ENCODE assay signal across 17 mouse cellular contexts in genomic region chr5:64602356-64602936, GRCm38 (mm10).
A peak's percentile ranks its signal among the peaks of the same experiment; 100 is the strongest.
DNase-seq lines count a peak whose midpoint lies in the region; ATAC-seq and TF ChIP-seq lines count a peak whose summit lies in the region.
"Had no signal": no experiment of that assay in that cellular context is flagged by ENCODE, and none has a peak within 500 bp of the region (broad histone marks: within the 10 kb centered on the region; RNA-seq: fewer than 3 reads in every experiment).

No protein-coding gene starts in this region.

- H3K27me3 ChIP-seq in liver, embryonic 11.5 days (replicated peaks; ENCODE audit: control insufficient read depth, insufficient read depth, low read length): no peaks in the 10 kb centered on the region
- no peaks in the 10 kb centered on the region for H3K27me3 ChIP-seq in liver, postnatal 0 days (ENCODE audit: insufficient read depth, low read length)
- H3K27me3 ChIP-seq in kidney, embryonic 16.5 days (ENCODE audit: insufficient read depth, low read length): no peaks in the 10 kb centered on the region
- H3K27me3 ChIP-seq in liver, embryonic 13.5 days: no peaks in the 10 kb centered on the region
- H3K27me3 ChIP-seq: forebrain, embryonic 13.5 days; neural tube, embryonic 13.5 days had no signal

- TF ChIP-seq EP300 in liver, postnatal 0 days (IDR thresholded peaks at IDR 0.05; ENCODE audit: low read depth): no peak

- H3K4me1 ChIP-seq in liver, embryonic 11.5 days (replicated peaks; ENCODE audit: control insufficient read depth, insufficient read depth, low read length): peaks cover 34% of the 10 kb centered on the region
- H3K4me1 ChIP-seq in liver, postnatal 0 days (ENCODE audit: insufficient read depth): peaks cover 25% of the 10 kb centered on the region
- peaks cover 43% of the 10 kb centered on the region for H3K4me1 ChIP-seq in kidney, embryonic 16.5 days (ENCODE audit: insufficient read depth, low read length)
- peaks cover 45% of the 10 kb centered on the region for H3K4me1 ChIP-seq in liver, embryonic 13.5 days (replicated peaks)

- TF ChIP-seq CTCF in liver, postnatal 0 days (IDR thresholded peaks at IDR 0.05; ENCODE audit: low read depth): no peak

- H3K9ac ChIP-seq in liver, embryonic 11.5 days (ENCODE audit: low read depth, low read length): no peak overlapping the region; the same call in 1 of the 2 replicates
- H3K9ac ChIP-seq in liver, postnatal 0 days (replicated peaks): no peak overlapping the region
- no peak overlapping the region for H3K9ac ChIP-seq in kidney, embryonic 16.5 days (replicated peaks; ENCODE audit: low read length)
- peak overlapping the region; percentile 44 for H3K9ac ChIP-seq in liver, embryonic 13.5 days
- H3K9ac ChIP-seq: forebrain, embryonic 13.5 days; lung, embryonic 14.5 days; neural tube, embryonic 13.5 days had no signal

- WGBS in liver, embryonic 11.5 days: 74% methylated on average over 8 of the region's 8 CpGs
- 85% methylated on average over 8 of the region's 8 CpGs for WGBS in liver, postnatal 0 days (ENCODE audit: insufficient replicate concordance)
- 62% methylated on average over 8 of the region's 8 CpGs for WGBS in kidney, embryonic 16.5 days
- 75% methylated on average over 8 of the region's 8 CpGs for WGBS in liver, embryonic 13.5 days (ENCODE audit: insufficient replicate concordance)

- DNase-seq in liver, embryonic 11.5 days (ENCODE audit: low spot score): no peak
- no peak for DNase-seq in liver, postnatal 0 days
- peak; percentile 40 for DNase-seq in kidney, adult 18-20 months
- no peak for DNase-seq in liver, embryonic 13.5 days
- DNase-seq in thymus, postnatal 36 days: no peak
- no peak for DNase-seq in spleen, postnatal 4 days (ENCODE audit: low spot score in 2 of 2)
- DNase-seq: B cell, adult 2 months; cerebellum, adult 8-10 months; gastrocnemius, postnatal 25 days; lung, embryonic 14.5 days; lung, postnatal 36 days; right cerebral cortex, adult 18-20 months; thymus, adult 18-20 months had no signal

- ATAC-seq in liver, embryonic 11.5 days (replicated peaks; ENCODE audit: low FRiP score): 0 out of 2 replicates have a peak, but pooled peaks have one; percentile 24
- ATAC-seq in liver, postnatal 0 days: no peak
- peak; percentile 58 for ATAC-seq in kidney, embryonic 16.5 days (ENCODE audit: low FRiP score, low TSS enrichment)
- no peak for ATAC-seq in liver, embryonic 13.5 days (ENCODE audit: low read depth)
- ATAC-seq: forebrain, embryonic 13.5 days; inflammation-experienced regulatory T-cells, adult 6 months had no signal

- peak overlapping the region; percentile 90; the same call in 1 of the 2 replicates for H3K27ac ChIP-seq in liver, embryonic 11.5 days (ENCODE audit: low read depth, low read length)
- no peak overlapping the region for H3K27ac ChIP-seq in liver, postnatal 0 days (ENCODE audit: low read depth)
- peak overlapping the region; percentile 68; the same call in 1 of the 2 replicates for H3K27ac ChIP-seq in kidney, embryonic 16.5 days (ENCODE audit: low read length)
- H3K27ac ChIP-seq in liver, embryonic 13.5 days: peak overlapping the region; percentile 80
- H3K27ac ChIP-seq: forebrain, embryonic 13.5 days; neural tube, embryonic 13.5 days had no signal

- no peaks in the 10 kb centered on the region for H3K36me3 ChIP-seq in liver, embryonic 11.5 days (ENCODE audit: control insufficient read depth, insufficient read depth, low read length)
- no peaks in the 10 kb centered on the region for H3K36me3 ChIP-seq in liver, postnatal 0 days (replicated peaks; ENCODE audit: insufficient read depth, low read length)
- H3K36me3 ChIP-seq in kidney, embryonic 16.5 days (ENCODE audit: insufficient read depth, low read length): no peaks in the 10 kb centered on the region
- no peaks in the 10 kb centered on the region for H3K36me3 ChIP-seq in liver, embryonic 13.5 days
- H3K36me3 ChIP-seq: neural tube, embryonic 13.5 days had no signal

- peak overlapping the region; percentile 38; the same call in 1 of the 2 replicates for H3K4me2 ChIP-seq in liver, embryonic 11.5 days
- H3K4me2 ChIP-seq in liver, postnatal 0 days (ENCODE audit: low read depth, low read length): no peak overlapping the region
- no peak overlapping the region for H3K4me2 ChIP-seq in kidney, embryonic 16.5 days (replicated peaks; ENCODE audit: low read depth, low read length)
- peak overlapping the region; percentile 42; the same call in 1 of the 2 replicates for H3K4me2 ChIP-seq in liver, embryonic 13.5 days
- H3K4me2 ChIP-seq: forebrain, embryonic 13.5 days; lung, embryonic 14.5 days; neural tube, embryonic 13.5 days had no signal

- H3K9me3 ChIP-seq in liver, embryonic 11.5 days (ENCODE audit: control insufficient read depth, low read length): no peaks in the 10 kb centered on the region
- no peaks in the 10 kb centered on the region for H3K9me3 ChIP-seq in liver, postnatal 0 days (ENCODE audit: low read length)
- no peaks in the 10 kb centered on the region for H3K9me3 ChIP-seq in kidney, embryonic 16.5 days (ENCODE audit: low read length)
- no peaks in the 10 kb centered on the region for H3K9me3 ChIP-seq in liver, embryonic 13.5 days (replicated peaks)
- H3K9me3 ChIP-seq: forebrain, embryonic 13.5 days; neural tube, embryonic 13.5 days had no signal

- no peak overlapping the region for H3K4me3 ChIP-seq in liver, embryonic 11.5 days (ENCODE audit: low read depth, low read length)
- H3K4me3 ChIP-seq in liver, postnatal 0 days (ENCODE audit: low read depth, low read length): no peak overlapping the region
- no peak overlapping the region for H3K4me3 ChIP-seq in kidney, embryonic 16.5 days (ENCODE audit: low read length)
- no peak overlapping the region for H3K4me3 ChIP-seq in liver, embryonic 13.5 days (replicated peaks)
- H3K4me3 ChIP-seq: forebrain, embryonic 13.5 days; neural tube, embryonic 13.5 days had no signal

Comparison
In these comparisons a context has a peak if more than half of its experiments do, and no peak if none do; other contexts are left out.
1. ATAC-seq: peak in liver, embryonic 11.5 days (single experiment) and kidney, embryonic 16.5 days (single experiment); none in liver, postnatal 0 days (single experiment) and liver, embryonic 13.5 days (single experiment).
2. H3K4me2 ChIP-seq: peak in liver, embryonic 11.5 days (single experiment) and liver, embryonic 13.5 days (single experiment); none in liver, postnatal 0 days (single experiment) and kidney, embryonic 16.5 days (single experiment).